Mouse (Mus musculus) erythroblast, embryonic 14.5 days (primary cell): ENCODE data around the gene Nckap5.

Experiments used
- GATA1 ChIP-seq: IDR thresholded peaks from 2 replicates; pipeline ENCODE4 v1.6.1; 2012; ENCODE audit warnings: low read length, inconsistent platforms, mixed read lengths
- TAL1 ChIP-seq: IDR thresholded peaks from 3 replicates; pipeline ENCODE4 v1.6.1; 2012; ENCODE audit warnings: low read length, inconsistent platforms, mixed read lengths

DNA sequence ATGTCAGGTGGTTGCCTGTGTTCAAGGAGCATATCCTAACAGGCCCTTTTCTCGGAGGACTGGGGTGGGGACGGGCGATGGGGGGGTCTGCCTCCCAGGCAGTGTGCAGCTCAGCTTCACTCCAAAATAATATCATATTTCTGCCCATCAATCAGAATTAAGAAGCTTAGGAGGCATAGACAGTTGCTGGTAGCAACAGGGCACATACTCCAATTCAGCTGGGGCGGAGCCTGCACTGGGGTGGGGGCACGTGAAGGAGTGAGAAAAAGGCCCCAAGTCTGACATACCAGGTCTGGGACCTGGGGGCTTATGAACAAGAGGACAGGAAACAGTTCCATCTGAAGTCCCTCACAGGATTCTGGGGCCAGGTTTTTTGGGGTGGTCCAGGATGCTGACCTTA lies 339.2 kb downstream of the Nckap5 start:
- TF ChIP-seq TAL1 (no peak), GATA1 (no peak)
